Mouse (Mus musculus): Measurements from ENCODE around the gene Adcy7. TPM values are rescaled to one million over a fixed set of nuclear protein-coding genes. Genes with fewer than 3 reads are reported as not detected.
A peak's percentile ranks its signal among the peaks of the same experiment; 100 is the strongest.

Gene Adcy7
- polyA plus RNA-seq, 2 experiments = 20.0 to 24.7 TPM

DNA sequence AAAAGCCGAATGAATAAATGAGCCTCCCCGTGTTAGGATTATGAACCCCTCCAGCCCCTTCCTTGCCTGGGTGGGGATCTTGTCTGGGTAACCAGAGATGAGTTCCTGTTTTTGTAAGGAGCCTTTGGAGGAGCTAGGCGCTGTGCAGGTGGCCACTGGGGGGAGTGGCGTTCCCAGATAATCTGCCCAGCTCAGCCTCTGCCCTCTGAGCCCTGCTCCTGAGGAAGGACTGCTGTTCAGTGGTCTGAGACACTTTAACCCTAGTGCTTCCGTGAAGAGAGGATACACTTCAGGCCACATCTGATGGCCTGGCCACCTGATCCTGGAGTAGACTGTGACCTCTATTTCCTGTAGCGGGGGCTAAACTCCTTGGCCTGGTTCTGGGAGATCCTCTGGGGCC is 97.0 kb downstream of the Adcy7 start:
- ATAC-seq (ENCODE audit: insufficient read depth) (no peak), DNase-seq (ENCODE audit: low read depth in 3 of 3, low spot score in 3 of 3) (no peak)
- no peak overlapping the region for H3K4me2 ChIP-seq (ENCODE audit: low read depth)
- H3K9ac ChIP-seq (replicated peaks) = no peak overlapping the region
- no peaks in the 10 kb centered on the region for H3K9me3 ChIP-seq (ENCODE audit: control insufficient read depth, low read length)
- H3K27ac ChIP-seq = no peak overlapping the region
- TF ChIP-seq CTCF (IDR thresholded peaks at IDR 0.05; ENCODE audit: low read depth) = peak; percentile 50
- TF ChIP-seq EP300 (IDR thresholded peaks at IDR 0.05; ENCODE audit: low read depth) = no peak
- no peaks in the 10 kb centered on the region for H3K36me3 ChIP-seq (replicated peaks; ENCODE audit: control insufficient read depth, insufficient read depth, low read depth)
- WGBS (ENCODE audit: insufficient replicate concordance) = 15% methylated on average over 6 of the region's 6 CpGs
- no peaks in the 10 kb centered on the region; the same call in 1 of the 2 replicates for H3K27me3 ChIP-seq (ENCODE audit: control insufficient read depth, insufficient read depth, low read length)
- H3K4me1 ChIP-seq (replicated peaks; ENCODE audit: control insufficient read depth in 2 of 2, insufficient read depth in 2 of 2, low read length in 1 of 2) = no peaks in the 10 kb centered on the region
- H3K4me3 ChIP-seq (ENCODE audit: insufficient read depth in 1 of 2, low read depth in 2 of 2, low read length in 2 of 2) = no peak overlapping the region

DNA sequence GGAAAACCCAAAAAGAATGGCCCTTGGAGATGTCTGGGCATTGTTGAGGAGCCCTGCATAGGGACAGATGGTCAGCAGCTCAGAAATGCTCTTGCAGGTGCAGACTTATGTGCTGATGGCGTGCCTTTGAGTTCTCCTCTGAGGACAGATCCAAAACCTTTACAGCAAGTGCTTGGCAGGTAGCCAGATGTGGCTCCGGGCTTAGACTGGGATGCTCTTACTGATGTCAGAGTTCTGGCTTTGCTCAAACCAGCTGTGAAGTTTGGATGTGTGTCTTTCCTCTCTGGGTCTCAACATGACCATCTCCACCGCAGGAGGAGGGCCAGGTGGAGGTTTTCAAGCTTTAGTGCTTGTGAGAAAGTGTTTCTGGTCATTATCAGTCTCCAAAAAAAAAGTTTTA is 97.6 kb downstream of the Adcy7 start:
- WGBS (ENCODE audit: insufficient replicate concordance) = 53% methylated on average over 3 of the region's 3 CpGs
- TF ChIP-seq EP300 (IDR thresholded peaks at IDR 0.05; ENCODE audit: low read depth) (no peak), CTCF (IDR thresholded peaks at IDR 0.05; ENCODE audit: low read depth) (no peak)
- H3K27ac ChIP-seq = no peak overlapping the region
- no peak for ATAC-seq (ENCODE audit: insufficient read depth)
- H3K4me1 ChIP-seq (replicated peaks; ENCODE audit: control insufficient read depth in 2 of 2, insufficient read depth in 2 of 2, low read length in 1 of 2) = no peaks in the 10 kb centered on the region
- H3K4me2 ChIP-seq (ENCODE audit: low read depth) = no peak overlapping the region
- H3K9ac ChIP-seq (replicated peaks) = no peak overlapping the region
- no peaks in the 10 kb centered on the region for H3K9me3 ChIP-seq (ENCODE audit: control insufficient read depth, low read length)
- H3K27me3 ChIP-seq (ENCODE audit: control insufficient read depth, insufficient read depth, low read length) = no peaks in the 10 kb centered on the region; the same call in 1 of the 2 replicates
- H3K36me3 ChIP-seq (replicated peaks; ENCODE audit: control insufficient read depth, insufficient read depth, low read depth) = no peaks in the 10 kb centered on the region
- DNase-seq (ENCODE audit: low read depth in 3 of 3, low spot score in 3 of 3) = no peak
- no peak overlapping the region for H3K4me3 ChIP-seq (ENCODE audit: insufficient read depth in 1 of 2, low read depth in 2 of 2, low read length in 2 of 2)

DNA sequence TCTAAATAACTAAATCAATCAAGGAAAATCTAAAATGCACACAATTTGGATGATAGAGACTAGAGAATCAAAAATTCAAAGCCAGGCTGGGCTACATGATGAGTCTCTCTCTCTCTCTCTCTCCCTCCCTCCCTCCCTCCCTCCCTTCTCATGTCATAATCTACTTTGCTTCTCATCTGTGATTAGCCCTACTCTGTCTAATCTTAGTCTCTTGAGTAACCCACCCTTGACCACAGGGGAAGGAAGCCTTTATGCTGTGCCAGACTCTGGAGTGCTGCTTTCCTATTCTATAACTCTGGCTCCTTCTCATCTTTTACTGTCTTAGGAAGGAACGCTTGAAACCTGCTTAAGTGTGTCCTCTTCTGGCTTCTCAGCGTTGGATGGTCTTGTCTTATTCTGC is 99.3 kb downstream of the Adcy7 start:
- Histone ChIP-seq H3K4me1 (replicated peaks; ENCODE audit: control insufficient read depth in 2 of 2, insufficient read depth in 2 of 2, low read length in 1 of 2) (no peaks in the 10 kb centered on the region), H3K27me3 (ENCODE audit: control insufficient read depth, insufficient read depth, low read length) (no peaks in the 10 kb centered on the region), H3K4me2 (ENCODE audit: low read depth) (no peak overlapping the region), H3K36me3 (replicated peaks; ENCODE audit: control insufficient read depth, insufficient read depth, low read depth) (no peaks in the 10 kb centered on the region), H3K27ac (no peak overlapping the region), H3K9ac (replicated peaks) (no peak overlapping the region), H3K9me3 (ENCODE audit: control insufficient read depth, low read length) (no peaks in the 10 kb centered on the region), H3K4me3 (ENCODE audit: insufficient read depth in 1 of 2, low read depth in 2 of 2, low read length in 2 of 2) (no peak overlapping the region)
- ATAC-seq (ENCODE audit: insufficient read depth) = no peak
- no peak for DNase-seq (ENCODE audit: low read depth in 3 of 3, low spot score in 3 of 3)
- TF ChIP-seq CTCF (IDR thresholded peaks at IDR 0.05; ENCODE audit: low read depth) = no peak
- no peak for TF ChIP-seq EP300 (IDR thresholded peaks at IDR 0.05; ENCODE audit: low read depth)
- 52% methylated on average over 2 of the region's 2 CpGs for WGBS (ENCODE audit: insufficient replicate concordance)

DNA sequence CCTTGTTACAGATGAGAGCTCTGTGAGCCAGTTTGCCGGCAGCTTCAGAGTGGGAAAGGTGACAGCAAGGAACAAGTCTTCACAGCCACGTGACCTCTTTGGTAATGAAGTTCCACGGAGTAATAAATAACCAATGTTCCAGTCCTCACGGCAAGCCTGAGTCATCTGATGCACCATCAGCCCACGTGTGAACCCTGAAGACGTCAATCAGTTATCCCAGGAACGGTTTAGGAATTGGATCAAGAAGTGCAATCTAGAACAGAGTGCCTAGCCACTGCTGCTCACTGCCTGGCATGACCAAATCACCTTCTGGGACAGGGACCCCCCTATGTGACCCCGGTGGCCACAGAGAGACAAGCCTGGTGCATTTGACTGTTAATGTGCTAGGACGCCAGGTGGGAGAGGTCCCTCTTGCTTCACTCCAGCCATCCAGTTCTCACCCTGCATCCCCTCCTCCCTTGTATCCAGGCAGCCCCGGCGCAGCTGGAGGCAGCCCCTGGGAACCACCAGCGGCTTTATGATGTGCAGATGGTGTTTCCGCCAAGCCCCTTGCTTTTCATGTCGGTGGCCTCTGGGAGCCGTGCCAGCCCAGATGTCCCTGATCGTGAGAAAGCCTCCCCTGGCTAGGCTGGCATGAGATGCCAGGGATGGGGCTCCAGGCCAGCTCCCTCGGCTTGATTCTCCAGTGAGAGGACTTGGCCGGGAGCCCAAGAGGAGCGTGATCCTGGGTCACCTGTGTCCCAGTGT is 104.8 kb downstream of the Adcy7 start:
- DNase-seq (ENCODE audit: low read depth in 3 of 3, low spot score in 3 of 3) (no peak), ATAC-seq (ENCODE audit: insufficient read depth) (no peak)
- H3K4me3 ChIP-seq (ENCODE audit: insufficient read depth in 1 of 2, low read depth in 2 of 2, low read length in 2 of 2) = no peak overlapping the region
- H3K9me3 ChIP-seq (ENCODE audit: control insufficient read depth, low read length) = no peaks in the 10 kb centered on the region
- no peak overlapping the region for H3K4me2 ChIP-seq (ENCODE audit: low read depth)
- H3K36me3 ChIP-seq (replicated peaks; ENCODE audit: control insufficient read depth, insufficient read depth, low read depth) = no peaks in the 10 kb centered on the region
- no peak overlapping the region for H3K9ac ChIP-seq (replicated peaks)
- 57% methylated on average over 19 of the region's 19 CpGs for WGBS (ENCODE audit: insufficient replicate concordance)
- no peaks in the 10 kb centered on the region for H3K27me3 ChIP-seq (ENCODE audit: control insufficient read depth, insufficient read depth, low read length)
- no peak for TF ChIP-seq CTCF (IDR thresholded peaks at IDR 0.05; ENCODE audit: low read depth)
- TF ChIP-seq EP300 (IDR thresholded peaks at IDR 0.05; ENCODE audit: low read depth) = no peak
- peaks cover 0 to 2% of the 10 kb centered on the region in 2 experiments; a peak in 1 of 4 replicates for H3K4me1 ChIP-seq (replicated peaks; ENCODE audit: control insufficient read depth in 2 of 2, insufficient read depth in 2 of 2, low read length in 1 of 2)
- H3K27ac ChIP-seq = no peak overlapping the region

Other genes with a start within 250 kb of the Adcy7 start
- 15.4 and 20.8 TPM in 2 replicates for gene Cnep1r1, start 153.6 kb upstream of the Adcy7 start, polyA plus RNA-seq (2012; rRNA removed)
- gene Cnep1r1, start 153.6 kb upstream of the Adcy7 start, polyA plus RNA-seq (2014; fragmentation: Nextera tagmentation; extraction: Ambion mirVana) = 18.0 and 18.3 TPM in 2 replicates
- 13.8 and 17.3 TPM in 2 replicates for gene Heatr3, start 134.5 kb upstream of the Adcy7 start, polyA plus RNA-seq (2012; rRNA removed)
- 23.3 and 26.8 TPM in 2 replicates for gene Heatr3, start 134.5 kb upstream of the Adcy7 start, polyA plus RNA-seq (2014; fragmentation: Nextera tagmentation; extraction: Ambion mirVana)
- gene Tent4b, start 73.2 kb upstream of the Adcy7 start, polyA plus RNA-seq (2012; rRNA removed) = 7.7 and 9.2 TPM in 2 replicates
- gene Tent4b, start 73.2 kb upstream of the Adcy7 start, polyA plus RNA-seq (2014; fragmentation: Nextera tagmentation; extraction: Ambion mirVana) = 4.3 and 5.5 TPM in 2 replicates
- gene Brd7, start 89.8 kb downstream of the Adcy7 start, polyA plus RNA-seq (2012; rRNA removed) = 16.3 and 27.5 TPM in 2 replicates
- gene Brd7, start 89.8 kb downstream of the Adcy7 start, polyA plus RNA-seq (2014; fragmentation: Nextera tagmentation; extraction: Ambion mirVana) = 35.5 and 37.1 TPM in 2 replicates
- 0.97 and 1.1 TPM in 2 replicates for gene Nkd1, start 249.0 kb downstream of the Adcy7 start, polyA plus RNA-seq (2012; rRNA removed)
- 0.96 and 1.1 TPM in 2 replicates for gene Nkd1, start 249.0 kb downstream of the Adcy7 start, polyA plus RNA-seq (2014; fragmentation: Nextera tagmentation; extraction: Ambion mirVana)

Data from liver, embryonic 14.5 days (tissue).